Mouse (Mus musculus) small intestine, adult 2 months (tissue): ENCODE data around the gene Tdrd3. TPM values are rescaled to one million over a fixed set of nuclear protein-coding genes. Genes with fewer than 3 reads are reported as not detected.

Experiments used
- H3K27ac ChIP-seq: fragments of 200-500 bp; 2 replicates; pipeline ENCODE4 v1.5.1; 2012; ENCODE audit warnings: low read depth, low read length, control low read depth, inconsistent platforms; ENCODE audit not compliant: insufficient read depth
- H3K27me3 ChIP-seq: fragments of 200-500 bp; 2 replicates; pipeline ENCODE4 v1.6.1; 2012; ENCODE audit warnings: mild to moderate bottlenecking, moderate library complexity, low read length, inconsistent platforms; ENCODE audit not compliant: control insufficient read depth, insufficient read depth
- H3K36me3 ChIP-seq: fragments of 200-500 bp; 2 replicates; pipeline ENCODE4 v1.6.1; 2012; ENCODE audit warnings: mild to moderate bottlenecking, low read length, control low read depth, inconsistent platforms; ENCODE audit not compliant: control insufficient read depth, insufficient read depth
- H3K4me1 ChIP-seq: fragments of 200-500 bp; 2 replicates; pipeline ENCODE4 v1.6.1; 2012; ENCODE audit warnings: low read length, inconsistent platforms, mixed read lengths; ENCODE audit not compliant: control insufficient read depth, insufficient read depth, insufficient read length
- H3K4me3 ChIP-seq: fragments of 200-500 bp; 2 replicates; pipeline ENCODE4 v1.5.1; 2012; ENCODE audit warnings: low read depth, mild to moderate bottlenecking, control low read depth, inconsistent platforms, low read length, moderate library complexity
- CTCF ChIP-seq: fragments of 200-500 bp; IDR thresholded peaks from 2 replicates; pipeline ENCODE4 v1.5.1; 2012; ENCODE audit warnings: low read depth, mild to moderate bottlenecking, control low read depth, inconsistent platforms, low read length, moderate library complexity, mixed read lengths; ENCODE audit not compliant: insufficient replicate concordance, insufficient read length; ENCODE audit errors: extremely low read depth
- POLR2A ChIP-seq: fragments of 200-500 bp; IDR thresholded peaks from 2 replicates; pipeline ENCODE4 v1.6.1; 2012; ENCODE audit warnings: low read depth, mild to moderate bottlenecking, control low read depth, inconsistent platforms, low read length, moderate library complexity
- WGBS: fragments of 180-500 bp; shearing (Covaris S2); methylation state at CpG from one replicate; pipeline ENCODE4 v1.1.7; 2018; 5-methylcytosine and 5-hydroxymethylcytosine counted together
- polyA plus RNA-seq: library from polyadenylated mRNA; depleted of rRNA; stranded (reverse); fragments of >200 nt; gene quantifications from 2 replicates; pipeline ENCODE4 v1.2.3, GENCODE M21; 2012

The Tdrd3 gene
- polyA plus RNA-seq, 1 experiment = 0.53 TPM

DNA sequence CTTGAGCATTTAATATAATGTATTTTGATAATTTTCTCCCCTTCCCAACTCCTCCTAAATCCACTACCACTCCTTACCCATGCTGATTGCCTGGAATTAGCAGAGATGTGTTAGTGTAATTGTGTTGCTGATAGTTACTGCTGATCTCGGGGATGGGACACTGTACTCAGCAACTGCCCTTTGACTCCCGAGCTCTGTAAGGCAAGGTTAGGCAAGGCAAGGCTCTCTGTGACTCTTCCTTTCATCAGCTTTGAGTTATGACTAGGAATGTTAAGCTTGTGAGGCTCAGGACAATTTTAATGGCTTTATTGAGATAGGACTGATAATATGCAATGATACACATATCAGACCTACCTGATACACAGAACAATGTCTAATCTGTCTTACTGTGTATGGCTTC, 56.3 kb downstream of the Tdrd3 start:
- no peak for TF ChIP-seq CTCF
- no peak for TF ChIP-seq POLR2A
- H3K36me3 ChIP-seq = peaks cover 13% of the 10 kb centered on the region
- no peak overlapping the region for H3K4me3 ChIP-seq
- WGBS = 31% methylated on average over 2 of the region's 2 CpGs
- H3K27me3 ChIP-seq = no peaks in the 10 kb centered on the region
- H3K27ac ChIP-seq = no peak overlapping the region
- H3K4me1 ChIP-seq = 0 out of 2 replicates have a peak, but pooled peaks cover 6% of the 10 kb centered on the region

DNA sequence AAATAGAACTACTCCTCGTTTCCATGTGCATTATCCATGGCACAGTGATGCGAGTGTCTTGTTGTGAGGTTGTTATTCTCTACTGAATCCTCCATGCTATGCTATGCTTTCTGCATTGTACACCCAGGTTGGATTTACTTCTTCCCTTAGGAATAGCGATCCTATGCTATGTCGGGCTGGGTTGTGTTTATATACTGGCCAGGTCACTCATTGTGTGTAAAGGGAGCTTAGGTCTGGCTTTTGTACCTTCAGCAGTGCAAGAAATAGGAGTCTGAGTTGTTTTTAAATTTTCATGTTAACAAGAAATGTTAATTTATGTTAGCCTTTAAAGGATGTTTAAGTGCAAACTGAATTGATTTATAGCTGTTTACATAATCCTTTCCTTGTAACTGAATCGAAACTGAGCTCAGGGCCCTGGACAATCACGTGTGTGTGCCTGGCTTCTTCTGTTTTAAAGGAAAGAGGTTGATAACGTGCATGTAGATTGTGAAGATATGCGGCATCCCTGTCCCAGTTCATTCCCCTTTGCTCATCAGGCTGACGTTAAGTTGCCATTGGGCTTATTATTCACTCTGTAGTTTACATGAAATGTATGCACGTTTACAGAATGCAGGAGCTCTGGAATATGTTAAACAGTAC, 59.4 kb downstream of the Tdrd3 start:
- no peak for TF ChIP-seq CTCF
- no peak for TF ChIP-seq POLR2A
- Histone ChIP-seq H3K4me3 (no peak overlapping the region), H3K27ac (no peak overlapping the region), H3K4me1 (0 out of 2 replicates have a peak, but pooled peaks cover 8% of the 10 kb centered on the region), H3K27me3 (no peaks in the 10 kb centered on the region), H3K36me3 (peaks cover 16% of the 10 kb centered on the region)
- 44% methylated on average over 10 of the region's 10 CpGs for WGBS

DNA sequence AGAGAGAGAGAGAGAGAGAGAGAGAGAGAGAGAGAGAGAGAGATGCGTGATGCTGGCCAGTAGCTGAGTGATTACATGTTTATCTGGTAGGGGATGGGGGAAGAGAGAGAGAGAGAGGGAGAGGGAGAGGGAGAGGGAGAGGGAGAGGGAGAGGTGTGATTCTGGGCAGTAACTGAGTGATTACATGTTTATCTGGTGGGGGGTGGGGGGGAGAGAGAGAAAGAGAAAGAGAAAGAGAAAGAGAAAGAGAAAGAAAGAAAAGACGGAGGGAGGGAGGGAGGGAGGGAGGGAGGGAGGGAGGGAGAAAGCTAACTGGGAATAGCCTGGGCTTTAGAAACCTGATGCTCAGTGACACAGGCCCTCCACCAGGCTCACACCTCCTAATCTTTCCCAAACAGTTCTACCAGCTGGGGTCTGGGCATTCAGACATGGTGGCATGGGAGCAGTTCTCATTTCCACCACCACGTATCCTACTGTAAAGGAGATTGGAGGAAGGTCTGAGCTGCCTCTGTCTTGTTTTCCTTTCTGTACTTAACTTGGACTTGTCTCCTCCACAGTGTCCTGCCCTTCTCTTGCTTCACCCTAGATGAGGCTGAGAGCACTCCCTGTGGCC, 62.0 kb downstream of the Tdrd3 start:
- H3K4me3 ChIP-seq = no peak overlapping the region
- peaks cover 20% of the 10 kb centered on the region for H3K36me3 ChIP-seq
- WGBS = 49% methylated on average over 2 of the region's 3 CpGs
- H3K27ac ChIP-seq = peak overlapping the region; percentile 78
- H3K4me1 ChIP-seq = 0 out of 2 replicates have a peak, but pooled peaks cover 4% of the 10 kb centered on the region
- H3K27me3 ChIP-seq = no peaks in the 10 kb centered on the region
- no peak for TF ChIP-seq POLR2A

DNA sequence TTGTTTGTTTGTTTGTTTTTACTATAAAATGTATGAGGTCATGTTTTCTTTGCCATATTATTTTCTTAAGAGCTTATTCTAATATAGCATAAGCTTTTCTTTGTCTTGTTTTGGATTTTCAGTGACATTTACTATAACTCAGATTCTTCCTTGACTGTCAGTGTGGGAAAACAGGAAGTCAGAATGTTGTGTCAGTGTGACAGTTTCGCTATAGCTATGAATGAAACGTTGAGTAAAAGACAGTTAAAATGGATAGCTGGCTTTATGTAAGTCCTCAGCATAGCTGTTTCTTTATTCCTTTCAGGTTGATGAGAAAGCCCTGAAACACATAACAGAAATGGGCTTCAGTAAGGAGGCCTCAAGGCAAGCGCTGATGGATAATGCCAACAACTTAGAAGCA, 69.4 kb downstream of the Tdrd3 start:
- Histone ChIP-seq H3K4me3 (no peak overlapping the region), H3K27me3 (no peaks in the 10 kb centered on the region), H3K36me3 (peaks cover 18% of the 10 kb centered on the region), H3K4me1 (no peaks in the 10 kb centered on the region), H3K27ac (no peak overlapping the region)
- 87% methylated on average over 3 of the region's 3 CpGs for WGBS
- TF ChIP-seq POLR2A (no peak), CTCF (no peak)

DNA sequence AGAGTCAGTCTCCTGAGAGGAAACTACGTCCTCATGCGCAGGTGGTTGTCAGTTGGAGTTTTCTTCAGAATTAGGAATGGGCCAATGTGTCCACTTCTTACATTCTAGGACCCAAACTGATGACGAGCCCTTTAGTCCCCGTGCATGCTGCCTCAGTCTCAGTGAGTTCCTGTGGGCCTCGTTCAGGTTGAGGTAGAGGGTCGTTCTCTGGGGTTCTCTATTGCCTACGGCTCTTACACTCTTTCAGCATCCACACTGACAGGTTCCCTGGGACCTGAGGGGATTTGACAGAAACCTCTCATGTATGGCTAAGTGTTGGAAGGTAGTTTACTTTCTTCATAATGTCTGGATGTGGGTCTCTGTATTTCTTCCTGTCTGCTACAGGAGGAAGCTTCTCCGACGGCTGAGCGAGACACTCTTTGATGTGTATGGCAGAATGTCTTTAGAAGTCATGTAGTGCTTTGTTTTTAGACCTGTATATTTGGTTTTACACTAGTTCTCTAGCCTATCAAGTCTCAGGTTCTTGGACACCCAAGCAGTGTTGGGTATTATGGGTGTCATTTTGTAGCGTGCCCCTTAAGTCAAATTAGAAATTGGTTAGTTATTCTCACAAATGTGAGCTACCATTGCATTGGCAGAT, 81.6 kb downstream of the Tdrd3 start:
- H3K27ac ChIP-seq = no peak overlapping the region

DNA sequence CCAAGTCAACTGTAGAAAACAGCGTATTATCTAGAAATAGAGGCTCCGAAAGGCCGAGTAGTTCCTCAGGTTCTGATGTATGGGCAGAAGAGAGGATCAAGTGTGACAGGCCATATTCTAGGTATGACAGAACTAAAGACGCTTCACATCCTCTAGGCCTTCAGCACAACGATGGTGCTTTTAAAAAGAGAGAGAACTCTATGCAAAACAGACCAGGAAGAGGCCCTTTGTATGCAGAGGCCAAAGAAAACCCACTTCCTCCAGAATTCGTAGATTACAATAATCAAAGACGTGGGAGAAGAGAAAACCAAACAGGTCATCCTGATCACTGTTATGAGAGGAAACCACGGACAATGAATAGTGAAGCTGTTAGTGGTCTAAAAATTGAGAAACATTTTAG, 89.5 kb downstream of the Tdrd3 start:
- no peak overlapping the region for H3K27ac ChIP-seq
- 85% methylated on average over 8 of the region's 8 CpGs for WGBS
- no peak overlapping the region for H3K4me3 ChIP-seq
- H3K36me3 ChIP-seq = peaks cover 13% of the 10 kb centered on the region
- TF ChIP-seq CTCF (no peak), POLR2A (no peak)
- H3K4me1 ChIP-seq = no peaks in the 10 kb centered on the region
- H3K27me3 ChIP-seq = no peaks in the 10 kb centered on the region

More for the DNA sequence above, 81.6 kb downstream of the Tdrd3 start:
- 93% methylated on average over 11 of the region's 11 CpGs for WGBS
- Histone ChIP-seq H3K4me1 (no peaks in the 10 kb centered on the region), H3K36me3 (no peaks in the 10 kb centered on the region), H3K27me3 (no peaks in the 10 kb centered on the region), H3K4me3 (no peak overlapping the region)
- TF ChIP-seq CTCF = no peak
- TF ChIP-seq POLR2A = no peak

DNA sequence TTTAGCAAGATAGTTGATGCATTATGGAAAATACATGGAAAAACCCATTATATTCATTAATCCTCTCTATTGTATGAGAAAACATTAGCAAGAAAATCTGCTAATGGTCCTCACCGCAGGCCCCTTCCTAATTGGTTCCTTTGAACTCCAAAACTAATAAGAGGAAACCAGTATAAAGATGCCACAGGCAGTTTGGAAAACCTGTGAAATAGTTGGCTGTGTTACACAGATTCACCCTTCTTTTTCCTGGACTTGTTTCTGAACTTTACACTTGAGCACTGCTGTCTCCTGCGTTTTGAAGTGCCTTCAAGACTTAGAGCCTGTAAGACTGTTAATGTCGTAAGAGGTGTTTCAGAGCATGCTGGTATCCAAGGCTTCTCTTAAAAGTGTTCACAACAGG, 98.8 kb downstream of the Tdrd3 start:
- TF ChIP-seq CTCF (no peak), POLR2A (no peak)
- WGBS = 86% methylated on average over 3 of the region's 3 CpGs

More for the DNA sequence above, 98.8 kb downstream of the Tdrd3 start:
- Histone ChIP-seq H3K4me3 (no peak overlapping the region), H3K36me3 (peaks cover 8% of the 10 kb centered on the region), H3K27me3 (no peaks in the 10 kb centered on the region), H3K27ac (no peak overlapping the region), H3K4me1 (no peaks in the 10 kb centered on the region)
